Mouse (Mus musculus) embryonic fibroblast, embryonic 13.5 days (primary cell): ENCODE data around the gene Flywch1. TPM values are rescaled to one million over a fixed set of nuclear protein-coding genes. Genes with fewer than 3 reads are reported as not detected.
"Not testable (repeated sequence)": the region's sequence is repeated elsewhere in the genome, so short reads cannot be mapped to it uniquely, and the experiment has no call there.

ENCODE experiments used
- H3K27ac ChIP-seq: 2 replicates; pipeline ENCODE4 v1.5.1; 2012; ENCODE audit warnings: low read length, control low read depth, inconsistent platforms; ENCODE audit not compliant: insufficient read depth
- H3K4me1 ChIP-seq: 2 replicates; pipeline ENCODE4 v1.6.1; 2011; ENCODE audit warnings: low read length; ENCODE audit not compliant: control insufficient read depth, insufficient read depth
- H3K4me3 ChIP-seq: 2 replicates; pipeline ENCODE4 v1.5.1; 2011; ENCODE audit warnings: mild to moderate bottlenecking, control low read depth, low read length; ENCODE audit not compliant: insufficient read depth
- CTCF ChIP-seq: IDR thresholded peaks from 2 replicates; pipeline ENCODE4 v1.5.1; 2011; ENCODE audit warnings: mild to moderate bottlenecking, control low read depth, low read length, moderate library complexity, borderline replicate concordance; ENCODE audit not compliant: insufficient read depth
- POLR2A ChIP-seq: IDR thresholded peaks from 2 replicates; pipeline ENCODE4 v1.6.1; 2011; ENCODE audit warnings: low read depth, mild to moderate bottlenecking, control low read depth, low read length, moderate library complexity
- polyA plus RNA-seq: library from polyadenylated mRNA; stranded (reverse); fragments of >200 nt; gene quantifications from 2 replicates; pipeline ENCODE4 v1.2.4, GENCODE M21; 2011; ENCODE audit warnings: low read depth; ENCODE audit not compliant: missing spikeins, insufficient read length

Flywch1 gene
- polyA plus RNA-seq, 1 experiment = 29.3 TPM

DNA sequence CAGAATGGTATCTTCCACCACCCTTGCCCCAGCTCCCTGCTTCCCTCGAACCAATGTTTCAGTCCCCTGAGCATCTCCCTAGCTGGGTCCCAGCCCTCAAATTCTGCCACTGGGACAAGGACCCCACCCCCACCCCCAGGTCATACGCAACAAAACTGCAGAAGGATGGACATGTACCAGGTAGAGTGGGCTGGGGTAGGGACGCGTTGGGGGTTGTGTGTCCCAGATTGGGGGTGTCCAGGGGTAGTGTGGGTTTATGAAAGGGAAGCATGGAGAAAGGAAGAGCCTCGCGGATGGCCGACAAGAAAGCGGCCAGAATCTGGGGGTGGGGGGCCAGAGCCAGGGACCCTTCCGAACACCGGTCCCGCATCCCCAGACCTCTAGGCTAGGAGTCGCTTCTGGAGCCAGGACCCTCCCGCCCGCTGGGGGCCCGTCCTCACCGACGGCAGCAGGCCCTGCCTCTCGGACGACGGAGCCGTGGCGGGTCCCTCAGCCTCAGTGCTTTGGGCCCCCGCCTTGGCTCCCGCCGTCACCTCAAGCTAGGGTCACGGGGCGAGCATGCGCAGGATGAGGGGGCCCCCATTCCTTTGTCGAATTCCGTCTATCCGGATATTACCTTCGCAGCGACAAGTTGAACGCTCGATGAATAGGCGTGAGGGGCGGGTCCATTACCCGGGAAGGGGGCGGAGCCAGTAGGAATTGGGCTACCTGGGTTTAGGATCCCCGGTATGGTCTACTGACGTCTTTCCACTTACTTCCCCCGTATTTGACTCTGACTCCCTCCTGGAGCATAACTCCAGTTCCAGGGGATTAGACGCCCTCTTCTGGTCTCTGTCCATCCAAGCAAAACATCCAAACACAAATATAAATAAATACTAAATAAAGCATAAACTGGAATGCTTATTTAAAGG is 14.4 kb upstream of the Flywch1 start, which contains the start of gene Flywch2:
Flywch2 (minus strand) TSS at position 521 of the 911 bp plus-strand sequence.
- peak within 1 kb of the TSS; percentile 29 for H3K4me3 ChIP-seq
- TF ChIP-seq POLR2A (no peak; the same call in 1 of the 2 replicates), CTCF (no peak)
- H3K27ac ChIP-seq = no peak within 1 kb of the TSS
- H3K4me1 ChIP-seq = peaks cover 4% of the 10 kb centered on the region

DNA sequence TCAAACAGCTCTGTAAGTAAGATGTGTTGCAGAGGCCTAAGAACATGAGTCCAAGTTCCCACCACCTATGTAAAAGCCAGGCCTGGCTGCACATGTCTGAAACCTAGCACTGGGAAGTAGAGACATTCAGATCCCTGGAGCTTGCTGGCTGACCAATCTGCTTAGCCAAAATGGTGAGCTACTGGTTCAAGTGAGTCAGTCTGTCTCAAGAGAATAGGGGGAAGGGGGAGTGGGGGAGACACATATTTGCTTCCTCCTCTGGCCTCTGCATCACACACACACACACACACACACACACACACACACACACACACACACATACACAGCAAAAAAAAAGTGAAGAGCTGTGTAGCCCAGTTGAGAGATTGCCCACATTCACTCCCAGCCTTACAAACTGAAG is 11.9 kb upstream of the Flywch1 start:
- no peak overlapping the region for H3K4me3 ChIP-seq
- TF ChIP-seq POLR2A (no peak), CTCF (no peak)
- no peak overlapping the region for H3K27ac ChIP-seq
- H3K4me1 ChIP-seq = no peaks in the 10 kb centered on the region

DNA sequence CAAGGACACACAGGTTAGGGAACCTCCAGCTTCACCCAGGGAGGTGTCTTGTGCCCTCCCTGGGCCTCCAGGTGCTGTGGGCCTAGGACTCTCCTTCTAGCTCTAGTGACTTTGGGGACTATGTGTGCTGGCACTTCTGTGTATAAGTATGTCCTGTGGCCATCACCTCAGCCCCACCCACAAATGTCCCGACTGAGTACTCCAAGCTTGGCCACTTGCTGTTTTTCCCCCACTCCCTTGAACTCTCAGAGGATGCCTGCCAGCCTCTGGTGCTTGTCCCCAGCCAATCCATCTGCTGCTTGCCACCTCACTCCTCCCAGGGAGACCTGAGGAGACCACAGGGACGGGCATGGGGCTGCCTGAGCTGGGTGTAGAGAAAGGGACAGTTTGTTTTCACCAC is 7.0 kb upstream of the Flywch1 start:
- Histone ChIP-seq H3K4me3 (no peak overlapping the region), H3K4me1 (no peaks in the 10 kb centered on the region), H3K27ac (no peak overlapping the region)
- TF ChIP-seq CTCF (no peak), POLR2A (no peak)

DNA sequence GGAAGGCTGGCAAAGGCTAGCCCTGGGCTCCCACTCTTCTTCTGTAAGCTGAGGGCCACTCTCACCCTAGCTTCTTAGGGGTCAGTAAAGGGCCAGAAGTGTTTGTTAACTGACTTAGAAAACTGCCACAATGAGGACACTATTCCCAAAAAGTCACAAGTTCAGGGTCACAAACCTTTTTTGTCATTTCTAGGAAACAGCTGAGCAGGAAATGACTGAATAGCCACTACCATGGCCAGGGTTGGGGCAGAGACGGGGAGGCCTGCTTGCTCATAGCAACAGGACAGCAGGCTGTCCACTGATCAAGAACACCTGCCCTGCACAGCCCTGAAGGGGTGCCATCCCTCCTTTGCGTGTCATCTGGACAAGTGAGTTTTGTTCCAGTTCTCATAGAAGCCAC is 5.7 kb upstream of the Flywch1 start:
- no peak overlapping the region for H3K4me3 ChIP-seq
- no peak overlapping the region for H3K27ac ChIP-seq
- TF ChIP-seq POLR2A = no peak
- no peak for TF ChIP-seq CTCF
- H3K4me1 ChIP-seq = no peaks in the 10 kb centered on the region

DNA sequence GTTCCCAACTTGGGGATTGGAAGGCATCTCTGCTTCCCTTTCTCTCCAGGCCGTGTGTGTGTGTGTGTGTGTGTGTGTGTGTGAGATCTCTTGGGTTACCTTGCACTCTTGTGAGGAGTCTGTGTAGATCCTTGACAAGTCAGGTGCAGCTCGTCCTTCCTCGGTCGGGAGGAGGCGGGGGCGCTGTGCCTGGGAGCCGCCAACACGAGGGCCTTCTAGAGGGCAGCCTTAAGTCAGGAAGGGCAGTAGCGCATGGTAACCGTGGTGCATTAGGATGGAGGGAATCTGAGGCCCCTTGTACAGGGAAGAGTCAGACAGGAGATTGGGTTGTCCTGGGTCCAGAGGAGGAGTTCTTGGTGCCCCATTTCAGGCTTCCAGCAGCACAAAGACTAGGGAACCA is 4.8 kb upstream of the Flywch1 start:
- Histone ChIP-seq H3K4me1 (no peaks in the 10 kb centered on the region), H3K4me3 (no peak overlapping the region), H3K27ac (no peak overlapping the region)
- TF ChIP-seq CTCF (no peak), POLR2A (no peak)

DNA sequence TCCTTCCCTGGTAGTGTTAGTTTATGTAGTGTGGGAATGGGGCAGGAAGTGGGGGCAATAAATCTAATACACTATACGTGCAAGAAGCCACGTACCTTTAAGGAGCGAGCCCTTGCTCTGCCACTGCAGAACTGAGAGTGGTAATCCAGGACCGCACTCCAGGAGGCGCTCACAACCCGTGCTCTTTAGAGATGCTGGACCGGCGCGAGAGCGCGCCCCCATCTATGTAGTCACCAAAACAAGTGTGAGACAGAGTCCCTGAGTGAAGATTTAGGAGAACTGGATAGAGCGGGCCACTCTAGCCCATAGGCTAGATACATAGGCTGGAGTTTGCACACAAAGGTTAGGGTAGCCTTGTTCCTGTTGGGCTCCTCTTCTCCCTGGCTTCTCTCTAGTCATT is 2.7 kb upstream of the Flywch1 start:
- peaks cover 2% of the 10 kb centered on the region; the same call in 1 of the 2 replicates for H3K4me1 ChIP-seq
- TF ChIP-seq CTCF (peak; percentile 84), POLR2A (no peak)

DNA sequence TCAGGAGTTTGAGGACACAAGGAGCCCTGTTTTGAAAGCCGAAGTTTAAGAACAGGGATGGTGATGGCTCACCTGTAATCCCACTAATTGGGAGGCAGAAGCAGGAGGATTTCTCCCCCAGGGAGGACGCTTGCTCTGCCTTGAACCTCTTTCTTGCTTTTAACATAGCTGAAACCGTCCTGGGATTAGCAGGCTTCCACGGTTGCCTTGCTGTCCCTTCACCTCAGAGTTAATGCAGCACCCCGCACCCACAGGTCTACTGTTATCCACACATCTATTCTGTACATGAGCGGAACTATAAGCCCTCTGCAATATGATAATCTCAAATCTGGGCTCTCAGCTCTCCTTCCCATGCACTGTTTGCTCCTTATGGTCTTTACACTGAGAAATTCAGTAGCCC is 2.3 kb upstream of the Flywch1 start:
- TF ChIP-seq POLR2A (no peak), CTCF (no peak)
- peaks cover 2% of the 10 kb centered on the region; the same call in 1 of the 2 replicates for H3K4me1 ChIP-seq
- H3K4me3 ChIP-seq = no peak overlapping the region
- H3K27ac ChIP-seq = no peak overlapping the region

More for the DNA sequence above, 2.7 kb upstream of the Flywch1 start:
- no peak overlapping the region for H3K27ac ChIP-seq
- no peak overlapping the region for H3K4me3 ChIP-seq

DNA sequence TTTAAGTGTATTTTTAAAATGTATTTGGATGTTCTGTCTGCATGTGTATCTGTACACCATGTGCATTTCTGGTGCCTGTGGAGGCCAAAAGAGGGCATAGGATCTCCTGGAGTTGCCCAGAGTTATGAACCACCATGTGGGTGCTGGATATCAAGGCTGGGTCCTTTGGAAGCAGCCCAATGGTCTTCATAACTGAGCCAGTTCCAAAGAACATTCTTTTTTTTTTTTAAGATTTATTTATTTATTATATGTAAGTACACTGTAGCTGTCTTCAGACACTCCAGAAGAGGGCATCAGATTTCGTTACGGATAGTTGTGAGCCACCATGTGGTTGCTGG is 786 bp upstream of the Flywch1 start:
- H3K4me3 ChIP-seq, H3K4me1 ChIP-seq, H3K27ac ChIP-seq: not testable (repeated sequence)

DNA sequence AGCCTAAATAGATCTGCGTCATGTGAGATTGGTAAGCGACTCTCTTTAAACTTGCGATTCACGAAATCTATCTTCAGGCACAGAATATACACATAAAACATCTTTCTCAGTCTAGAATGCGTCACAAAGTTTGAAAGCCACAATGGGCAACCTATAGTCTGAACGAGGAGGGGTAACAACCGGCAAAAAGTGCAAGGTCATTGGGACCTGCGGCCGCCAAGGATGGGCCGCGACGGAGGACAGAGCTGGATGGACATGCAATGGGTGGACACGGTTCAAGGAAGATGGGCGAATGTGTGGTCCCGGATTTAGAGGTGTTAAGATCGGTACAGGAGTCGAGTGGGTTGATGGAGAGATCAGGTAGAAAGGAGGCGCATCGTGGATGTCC is 512 bp downstream of the Flywch1 start:
- peak overlapping the region; percentile 32 for H3K27ac ChIP-seq
- TF ChIP-seq POLR2A (no peak; the same call in 1 of the 2 replicates), CTCF (no peak)
- peak overlapping the region; percentile 85 for H3K4me3 ChIP-seq
- H3K4me1 ChIP-seq = peaks cover 2% of the 10 kb centered on the region; the same call in 1 of the 2 replicates

DNA sequence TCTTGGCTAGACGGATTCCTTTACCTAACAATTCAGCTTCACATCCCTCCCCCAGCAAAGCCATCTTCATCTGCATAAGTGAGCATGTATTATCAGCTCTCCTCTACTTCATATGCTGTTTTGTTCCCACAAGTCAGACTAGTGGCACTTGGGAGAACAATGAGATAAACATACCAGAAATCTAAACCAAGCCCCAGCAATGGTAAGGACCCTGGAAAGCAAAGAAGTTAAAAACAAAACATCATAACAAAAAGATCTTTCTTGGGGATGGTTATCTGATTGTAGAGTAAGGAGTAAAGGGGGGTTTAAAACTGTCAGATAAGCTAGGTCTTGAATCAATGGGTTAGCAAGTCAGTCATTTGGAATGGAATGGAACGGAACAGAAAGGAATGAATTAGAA is 909 bp downstream of the Flywch1 start:
- Histone ChIP-seq H3K4me1 (peaks cover 2% of the 10 kb centered on the region; the same call in 1 of the 2 replicates), H3K27ac (peak overlapping the region; percentile 32), H3K4me3 (peak overlapping the region; percentile 85)
- no peak for TF ChIP-seq CTCF
- TF ChIP-seq POLR2A = no peak
